Mouse (Mus musculus) retina, adult 2 months (tissue): ENCODE data around the gene Dscam.

ENCODE experiments used
- DNase-seq: peaks from one replicate; pipeline ENCODE4 v3.0.0-alpha.2; 2012; ENCODE audit warnings: low read depth, low spot score

Dscam gene

DNA sequence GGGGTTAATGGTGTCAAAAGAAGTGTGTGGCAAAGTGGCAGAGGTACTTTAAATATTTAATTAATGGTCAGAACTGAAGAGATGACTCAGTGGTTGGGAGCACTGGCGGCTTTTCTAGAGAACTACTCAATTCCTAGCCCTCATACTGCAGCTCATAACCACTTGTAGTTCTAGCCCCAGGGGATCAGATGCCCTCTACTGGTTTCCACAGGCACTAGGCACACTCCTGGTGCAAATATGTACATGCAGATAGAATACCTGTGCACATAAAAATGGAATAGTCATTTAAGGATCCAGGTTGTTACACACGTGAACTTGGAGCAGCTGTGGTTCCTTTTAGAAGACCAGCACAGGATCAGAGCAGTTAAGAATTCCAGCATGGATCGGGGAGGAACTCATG is 509.5 kb downstream of the Dscam start:
- DNase-seq: no peak

DNA sequence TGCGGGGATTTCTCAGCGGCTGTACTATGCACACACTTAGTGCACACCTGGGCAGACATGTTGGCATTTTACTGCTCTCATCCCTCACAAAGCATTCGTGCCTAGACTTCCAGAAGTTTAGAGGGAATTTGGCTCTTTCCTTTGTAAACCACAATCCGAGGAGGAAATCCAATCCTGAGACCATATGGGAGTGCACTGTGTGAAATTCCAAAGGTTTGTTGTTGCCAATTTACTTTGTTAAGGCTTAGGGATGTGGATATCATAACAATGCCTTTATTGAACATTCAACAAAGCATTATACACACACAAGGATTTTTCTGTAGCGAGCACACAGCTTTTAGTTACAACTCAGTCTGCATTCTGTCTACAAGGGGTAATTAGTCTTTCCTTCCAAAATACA is 511.3 kb downstream of the Dscam start:
- DNase-seq: no peak

DNA sequence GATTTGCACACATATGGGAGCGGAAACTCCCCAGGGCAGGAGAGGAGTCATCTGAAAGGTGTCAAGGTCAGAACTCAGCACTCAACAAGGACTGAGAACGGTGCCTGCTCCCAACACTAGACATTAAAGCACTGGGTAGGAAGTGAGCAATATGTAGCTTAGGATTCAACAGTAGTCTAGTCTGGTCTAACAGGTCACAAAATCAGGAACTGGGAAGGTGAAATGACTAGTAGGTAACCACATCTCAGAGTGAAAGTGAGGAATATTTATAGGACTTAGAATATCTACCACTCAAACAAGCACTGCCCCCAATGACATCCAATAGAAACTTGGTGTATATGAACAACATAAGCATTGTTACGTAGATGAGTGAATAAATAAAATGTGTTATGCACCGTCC is 515.0 kb downstream of the Dscam start:
- no peak for DNase-seq

DNA sequence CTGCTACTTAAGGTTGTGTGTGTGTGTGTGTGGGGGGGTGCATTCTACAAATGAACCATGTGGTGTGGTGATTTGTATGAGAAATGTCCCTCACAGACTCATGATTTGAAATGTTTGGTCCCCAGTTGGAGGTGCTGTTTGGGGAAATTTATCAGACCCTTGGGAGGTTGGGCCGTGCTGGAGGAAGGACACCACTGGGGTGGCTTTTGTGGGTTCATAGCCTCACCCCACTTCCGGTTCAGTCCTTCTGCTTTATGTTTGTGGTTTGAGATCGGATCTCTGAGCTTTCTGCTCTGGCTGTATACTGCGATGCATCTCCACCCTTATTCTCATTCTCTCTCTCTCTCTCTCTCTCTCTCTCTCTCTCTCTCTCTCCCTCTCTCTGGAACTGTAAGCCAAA is 516.5 kb downstream of the Dscam start:
- DNase-seq: no peak

DNA sequence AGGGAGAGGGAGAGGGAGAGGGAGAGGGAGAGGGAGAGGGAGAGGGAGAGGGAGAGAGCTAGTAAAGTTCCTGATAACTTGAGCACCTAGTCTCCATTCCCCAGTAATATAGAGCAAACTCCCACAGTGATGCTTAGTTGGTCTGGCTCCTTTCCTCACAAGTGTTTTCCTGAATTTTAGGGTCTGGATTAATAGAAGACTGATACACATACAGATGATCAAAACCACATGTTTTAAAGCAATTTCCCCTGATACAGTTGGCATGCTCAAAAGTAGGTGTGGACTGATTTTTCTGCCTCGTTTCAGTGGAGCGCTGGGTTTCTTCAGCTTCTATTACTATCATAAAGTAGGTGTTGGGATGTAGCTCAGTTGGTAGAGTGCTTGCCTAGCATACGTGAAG is 519.1 kb downstream of the Dscam start:
- DNase-seq: no peak

DNA sequence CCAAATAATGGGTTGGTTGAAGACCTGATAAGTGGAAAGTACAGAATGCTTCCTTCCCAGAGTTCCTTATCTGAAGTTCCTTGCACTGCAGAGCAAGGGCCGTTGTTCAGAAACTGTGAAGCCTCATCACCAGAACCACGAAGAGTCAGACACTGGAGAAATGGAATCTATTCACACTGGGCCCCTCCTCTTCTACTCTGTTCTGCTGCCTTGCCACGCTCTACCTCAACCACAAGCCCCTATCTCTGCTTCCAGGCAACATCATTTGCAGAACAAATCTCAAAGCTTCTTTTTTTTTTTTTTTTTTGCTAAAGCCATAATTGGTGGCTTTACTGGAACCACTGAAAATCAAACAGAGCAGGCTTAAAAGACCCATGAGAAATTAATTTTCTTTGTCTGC is 530.5 kb downstream of the Dscam start:
- DNase-seq: no peak

DNA sequence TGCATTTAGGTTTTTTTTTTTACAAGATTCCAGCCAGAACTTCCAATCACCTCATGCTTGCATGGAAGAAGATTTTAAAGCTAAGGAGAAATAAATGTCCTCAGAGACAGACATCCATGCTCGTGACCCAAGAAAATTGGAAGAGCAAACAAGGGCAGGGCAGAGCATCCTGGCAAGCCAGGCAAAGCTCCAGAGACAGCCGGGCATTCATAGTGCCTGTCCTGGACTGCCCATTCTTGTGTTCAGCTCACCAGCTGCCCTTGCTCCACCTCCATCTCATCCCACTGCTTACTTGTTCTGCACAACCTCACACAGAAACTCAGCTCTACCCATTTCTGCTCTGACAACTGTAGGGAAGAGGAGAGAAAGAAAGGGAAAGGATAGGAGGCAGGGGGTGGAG is 534.6 kb downstream of the Dscam start:
- no peak for DNase-seq

DNA sequence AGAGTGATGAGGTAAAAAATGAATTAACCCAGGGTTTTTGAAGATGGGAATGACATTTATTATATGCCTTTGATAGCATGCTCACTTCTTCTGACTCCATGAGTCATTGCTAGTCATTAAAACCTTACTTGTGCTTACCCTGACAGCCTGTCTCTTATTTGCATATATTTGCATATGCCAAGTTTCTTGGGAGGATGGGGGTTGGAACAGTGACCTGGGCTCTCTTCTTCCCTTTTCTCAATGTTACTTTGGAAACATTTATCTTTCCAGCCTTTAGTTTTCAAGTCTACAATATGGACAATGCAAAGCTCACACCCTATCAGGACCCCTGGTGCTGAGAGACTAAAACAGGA is 535.8 kb downstream of the Dscam start:
- DNase-seq: no peak

DNA sequence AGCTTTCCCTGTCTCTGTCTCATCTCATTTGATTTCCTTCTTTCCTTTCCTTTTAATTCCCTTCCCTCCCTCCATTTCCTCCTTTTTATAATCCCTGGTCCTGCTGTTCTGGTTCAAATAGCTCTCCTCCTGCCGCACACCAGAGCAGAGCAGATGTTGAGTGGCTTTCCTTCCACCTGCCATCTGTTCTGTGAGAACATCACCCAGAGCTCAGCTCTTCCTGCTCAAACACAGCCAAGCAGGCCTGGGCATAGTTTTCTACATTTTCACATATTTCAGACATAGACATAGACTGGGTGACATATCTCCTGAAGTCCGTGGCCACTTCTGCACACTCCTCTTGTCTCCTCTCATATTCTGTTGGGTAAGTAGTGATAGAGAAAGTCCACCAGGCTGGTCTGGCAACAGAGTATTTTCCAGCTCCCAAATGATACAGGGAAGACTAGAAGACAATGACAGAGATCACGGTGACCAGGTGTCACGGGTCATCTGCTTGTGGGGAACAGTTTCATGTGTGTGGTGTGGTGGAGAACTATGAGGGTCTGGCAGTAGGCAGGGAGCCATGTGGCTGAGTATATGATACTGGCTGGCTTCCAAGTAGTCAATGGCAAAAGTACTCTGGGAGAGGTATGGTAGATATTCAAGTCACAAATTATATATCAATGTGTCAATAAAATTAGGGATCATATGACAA is 536.3 kb downstream of the Dscam start:
- no peak for DNase-seq

DNA sequence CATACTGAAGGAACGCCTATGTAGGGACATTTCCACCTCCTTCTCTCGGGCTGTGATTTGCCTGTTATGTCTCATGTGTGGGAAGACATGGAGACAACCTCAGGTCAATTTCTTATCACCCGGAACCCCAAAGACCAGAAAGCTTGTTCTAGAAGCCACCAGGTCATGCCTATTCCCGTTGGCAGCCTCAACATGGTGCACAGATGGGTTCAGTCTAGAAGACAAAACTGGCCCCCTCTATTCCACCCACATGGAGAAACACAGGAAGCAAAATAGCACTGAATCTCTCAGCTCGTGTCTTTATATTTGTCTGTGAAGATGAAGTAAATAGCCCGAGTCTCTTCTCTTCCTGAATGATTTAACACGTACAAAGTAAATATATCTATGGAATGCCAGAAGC is 540.3 kb downstream of the Dscam start:
- DNase-seq: no peak

DNA sequence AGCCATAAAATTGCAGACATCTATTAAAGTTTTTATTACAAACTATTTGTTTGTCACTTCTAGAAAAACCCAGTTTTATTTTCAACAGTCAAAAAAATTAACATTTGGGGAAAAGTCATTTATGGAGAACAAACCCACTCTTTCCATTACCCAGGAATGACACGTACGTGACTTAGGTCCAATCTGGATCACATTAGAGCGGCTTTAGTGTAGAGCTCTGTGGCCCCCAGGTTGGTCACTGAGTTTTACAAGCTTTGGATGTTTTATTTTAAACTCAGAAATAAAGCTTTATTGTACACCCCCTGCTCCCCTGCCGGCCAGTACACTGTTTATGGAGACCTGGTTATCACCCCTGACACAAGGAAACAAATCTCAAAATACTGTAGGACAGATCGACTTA is 540.9 kb downstream of the Dscam start:
- no peak for DNase-seq

DNA sequence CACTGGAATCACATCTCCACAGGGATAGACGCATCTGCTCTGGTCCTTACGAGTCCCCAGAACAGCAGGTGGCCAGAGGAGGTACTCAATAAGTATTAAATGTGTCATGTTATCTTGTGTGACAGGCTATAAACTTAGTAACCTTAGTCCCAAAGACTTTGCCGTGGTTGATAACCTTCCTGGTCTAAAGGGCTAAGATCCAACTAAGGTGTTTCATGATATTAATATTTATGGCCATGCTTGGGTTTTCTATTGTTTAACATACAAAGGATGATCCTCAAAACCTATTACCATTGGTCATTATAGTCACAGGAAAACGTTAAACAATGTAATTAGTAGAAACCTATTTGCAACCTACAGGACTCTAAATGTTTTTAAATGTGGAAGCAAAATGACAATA is 545.1 kb downstream of the Dscam start:
- DNase-seq: no peak

DNA sequence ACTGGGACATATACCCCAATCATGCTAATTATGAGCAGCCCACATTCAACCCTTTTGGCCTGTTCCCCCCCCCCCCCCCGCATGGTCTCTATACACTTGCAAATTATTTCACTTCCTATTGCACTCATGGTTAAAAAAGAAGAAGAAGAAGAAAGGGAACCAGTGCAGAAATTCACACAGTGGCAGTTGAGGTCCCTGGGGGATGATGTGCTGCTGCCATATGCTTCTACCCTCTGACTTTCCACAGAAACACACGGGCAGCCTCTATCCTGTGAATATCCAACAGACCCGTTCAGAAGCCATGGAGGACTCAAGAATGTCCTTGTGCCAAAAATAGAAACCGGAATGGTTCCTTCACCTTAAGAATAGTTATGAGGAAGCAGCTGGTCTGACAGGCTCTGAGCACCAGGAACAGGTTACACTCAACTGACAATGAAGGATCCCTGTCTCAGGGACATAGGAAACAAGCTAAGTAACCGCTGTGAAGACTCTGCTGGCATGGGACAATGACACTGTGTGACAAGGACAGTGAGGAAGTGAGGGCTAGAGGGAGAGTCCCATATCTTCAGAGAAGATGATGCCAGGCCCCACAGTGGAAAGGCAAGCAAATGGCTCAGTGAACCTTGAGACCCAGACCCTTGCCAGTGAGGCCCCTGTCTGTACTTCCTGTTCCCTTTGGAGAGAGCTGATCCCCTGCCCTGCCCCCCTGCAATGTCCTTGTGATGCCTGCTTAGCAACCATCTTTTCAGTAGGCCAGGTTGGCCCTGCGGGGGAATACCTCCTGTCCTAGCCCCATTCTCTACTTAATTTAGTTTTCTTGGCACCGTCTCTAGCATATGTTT is 545.8 kb downstream of the Dscam start:
- no peak for DNase-seq

DNA sequence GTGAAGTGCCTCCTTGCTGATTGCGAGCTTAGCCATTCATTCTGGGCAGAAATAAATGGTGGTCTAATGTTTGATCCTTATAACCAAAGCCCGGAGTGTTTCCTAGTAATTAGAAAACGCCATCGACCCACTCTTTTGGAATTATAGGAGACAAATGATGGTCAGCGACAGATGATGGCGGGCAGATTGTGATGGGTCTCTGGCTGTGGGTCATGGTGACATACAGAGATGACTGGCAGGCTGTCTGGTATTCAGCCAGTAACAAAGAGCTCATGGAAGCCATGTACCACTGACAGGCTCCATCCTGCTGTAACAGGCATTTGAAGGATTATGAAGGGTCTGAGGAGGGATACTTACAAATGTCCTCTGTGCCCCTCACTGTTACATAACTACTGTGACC is 549.7 kb downstream of the Dscam start:
- DNase-seq: no peak

DNA sequence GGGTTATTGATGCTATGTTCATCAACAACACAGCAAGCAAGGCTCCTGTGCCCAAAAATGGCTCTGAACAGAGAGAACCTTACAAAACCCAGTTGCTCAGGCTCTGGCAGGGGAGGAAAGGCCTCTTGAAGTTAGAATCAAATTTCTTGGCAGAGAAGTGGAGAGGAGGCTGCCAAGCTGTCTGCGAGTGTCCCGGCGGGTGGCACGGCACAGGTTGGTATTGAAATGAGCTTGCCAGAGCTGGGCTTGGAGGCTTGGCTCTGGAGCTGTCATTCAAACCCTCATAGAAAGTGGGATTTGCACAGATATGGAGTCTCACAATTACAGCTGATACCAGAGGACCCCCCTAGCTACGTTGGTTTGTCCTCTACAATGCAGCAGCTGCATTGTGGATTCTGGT is 550.1 kb downstream of the Dscam start:
- DNase-seq: no peak

DNA sequence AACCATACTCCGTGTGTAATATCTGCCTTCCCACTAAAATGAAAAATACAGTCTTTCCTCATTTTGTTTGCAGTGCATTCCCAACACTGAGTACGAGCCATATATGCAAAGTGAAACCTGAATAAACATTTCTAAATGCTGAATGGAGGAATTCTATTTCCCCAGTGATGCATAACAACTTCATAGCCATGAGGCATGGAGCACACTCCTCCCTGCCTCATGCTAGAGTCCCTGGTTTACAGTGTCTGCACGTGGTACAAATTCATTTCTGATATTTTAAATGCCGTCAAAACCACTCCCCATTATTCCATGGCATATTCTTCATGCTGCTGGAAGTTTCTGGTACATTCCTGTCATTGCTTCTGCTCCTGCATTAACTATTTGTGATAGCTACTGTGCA is 552.8 kb downstream of the Dscam start:
- no peak for DNase-seq

DNA sequence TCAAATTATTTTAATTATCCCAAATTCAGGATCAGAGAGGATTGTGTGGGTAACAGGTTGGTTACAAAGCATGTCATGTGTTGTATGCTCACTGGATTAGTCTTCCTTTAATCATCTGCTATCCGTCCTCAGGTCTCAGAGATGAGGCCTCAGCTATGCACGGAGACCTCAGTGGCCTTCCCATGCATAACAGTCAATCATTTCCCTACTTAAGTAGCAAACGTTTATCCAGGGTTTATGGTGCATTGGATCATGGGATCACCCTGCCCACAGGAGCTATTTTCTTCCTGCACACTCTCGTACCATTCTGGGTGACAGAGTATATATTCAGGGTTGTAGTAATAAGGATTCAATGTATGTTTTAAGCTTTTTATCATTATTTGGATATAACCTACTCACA is 557.3 kb downstream of the Dscam start:
- DNase-seq: no peak

DNA sequence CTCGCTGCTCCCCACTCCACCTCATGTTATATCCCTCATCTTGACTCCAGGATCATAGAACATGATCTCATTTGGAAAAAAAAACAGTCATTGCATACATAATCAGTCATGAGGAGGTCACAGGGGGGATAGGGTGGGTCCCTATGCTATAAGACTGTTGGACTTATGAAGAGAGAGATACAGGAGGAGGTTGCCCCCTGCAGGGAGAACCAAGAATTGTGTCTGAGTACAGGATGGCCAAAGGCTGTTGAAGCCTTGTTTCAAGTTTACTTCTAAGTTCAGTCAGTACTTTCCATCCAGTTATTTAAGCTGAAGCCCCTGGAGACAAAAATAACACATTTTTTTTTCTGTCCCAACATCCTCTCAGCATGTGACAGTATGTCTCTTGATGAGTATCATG is 559.7 kb downstream of the Dscam start:
- no peak for DNase-seq

DNA sequence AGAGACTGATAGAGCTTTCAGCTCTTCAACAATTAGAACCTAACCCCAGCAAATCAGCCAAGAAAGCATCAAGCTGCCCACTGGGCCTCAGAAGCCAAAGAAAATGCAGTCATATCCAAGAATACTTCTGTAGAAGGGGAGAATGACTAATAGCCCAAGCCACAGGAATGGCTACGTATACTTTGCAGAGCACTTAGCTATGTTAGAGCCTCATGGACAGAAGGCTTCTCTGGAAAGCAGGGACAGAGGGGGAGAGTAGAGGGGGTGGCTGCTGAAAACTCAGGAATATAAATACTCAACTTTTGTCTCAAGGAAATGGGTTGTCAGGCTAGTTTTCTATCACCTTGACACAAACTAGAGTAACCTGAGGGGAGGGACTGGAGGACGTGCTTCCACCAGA is 568.3 kb downstream of the Dscam start:
- DNase-seq: no peak

DNA sequence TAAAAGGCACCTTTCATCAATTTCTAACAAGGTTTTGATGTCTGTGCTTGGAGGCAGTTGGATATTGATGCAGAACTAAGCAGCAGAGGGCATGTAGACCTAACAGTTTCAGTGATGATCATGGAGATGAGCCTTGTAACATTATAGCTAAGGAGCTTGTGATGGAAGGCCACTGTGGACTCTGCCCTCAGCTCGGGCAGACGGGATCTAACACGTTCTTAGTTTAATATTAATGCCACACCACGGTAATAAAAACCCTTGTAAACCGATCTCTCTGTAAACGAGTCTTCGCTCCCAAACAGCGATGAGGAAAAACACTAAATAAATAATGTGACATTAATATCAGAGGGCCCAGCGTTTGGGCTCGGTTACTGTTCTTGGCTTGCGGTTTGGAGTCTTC is 569.8 kb downstream of the Dscam start:
- no peak for DNase-seq

DNA sequence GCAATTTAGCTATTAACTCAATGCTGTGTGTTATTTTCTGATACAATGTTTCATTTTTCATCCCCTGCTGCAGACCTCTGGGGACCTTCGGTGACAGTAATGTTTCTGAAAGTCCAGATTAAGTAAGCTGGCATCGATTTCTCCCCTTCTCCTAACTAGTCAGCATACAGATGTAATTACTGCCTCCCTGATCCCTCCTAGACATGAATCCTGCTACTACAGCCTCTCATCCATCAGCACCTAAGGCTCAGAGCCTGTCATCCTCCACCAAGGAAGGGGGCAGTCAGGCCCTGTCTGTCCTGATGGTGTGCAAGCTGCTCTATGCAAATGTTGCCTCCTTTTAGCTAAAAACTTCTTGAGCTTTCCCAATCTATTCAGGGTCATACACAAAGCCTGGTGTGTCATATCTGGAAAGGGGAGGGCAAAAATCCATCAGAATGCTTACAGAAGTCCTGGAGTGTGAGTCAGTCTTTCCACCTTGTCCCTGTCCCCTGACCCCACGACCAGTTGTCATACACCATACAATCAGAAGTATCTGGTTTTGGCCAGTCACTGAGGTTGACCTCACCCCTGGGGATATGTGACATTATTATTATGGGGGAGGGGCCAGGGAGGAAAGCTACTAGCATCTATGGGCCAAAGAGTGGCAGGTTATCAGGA is 571.0 kb downstream of the Dscam start:
- no peak for DNase-seq

DNA sequence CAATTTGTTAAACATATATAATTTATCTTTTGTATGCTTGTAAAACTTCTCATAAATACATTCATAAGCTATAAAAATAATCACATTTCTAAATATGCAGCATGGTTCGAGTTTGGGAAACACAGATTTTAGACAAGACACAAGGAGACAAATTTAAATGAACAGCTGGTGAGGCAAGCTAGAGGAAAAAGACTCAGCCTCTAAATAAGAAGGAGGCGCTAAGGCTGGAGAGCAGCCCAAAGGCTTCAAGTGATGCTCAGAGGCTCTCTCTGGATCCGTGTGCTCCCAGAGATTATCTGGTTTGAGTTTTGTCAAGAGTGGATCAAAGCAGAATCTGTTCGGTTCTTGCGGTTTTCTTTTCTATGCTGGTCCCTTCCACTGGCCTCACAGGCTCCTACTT is 594.7 kb downstream of the Dscam start:
- no peak for DNase-seq

DNA sequence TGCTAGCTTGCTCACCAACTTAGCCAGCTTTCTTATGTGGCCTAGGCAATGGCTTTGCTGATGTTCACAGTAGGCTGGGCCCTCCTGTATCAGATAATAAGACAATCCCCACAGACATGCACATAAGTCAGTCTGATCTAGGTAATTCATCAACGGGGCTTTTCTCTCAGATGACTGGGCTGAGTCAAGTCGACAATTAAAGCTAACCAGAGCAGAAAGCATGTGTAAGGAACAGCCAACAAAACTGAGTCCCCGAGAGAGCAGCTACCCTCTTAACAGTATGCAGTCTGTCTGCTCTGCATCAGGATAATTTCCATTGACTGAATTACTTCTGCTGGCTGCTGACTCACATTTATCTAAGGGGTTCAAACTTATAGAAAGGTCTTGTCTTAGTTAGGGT is 603.1 kb downstream of the Dscam start:
- no peak for DNase-seq
